Mouse (Mus musculus): ENCODE data around the gene Wfikkn2. TPM values are rescaled to one million over a fixed set of nuclear protein-coding genes. Genes with fewer than 3 reads are reported as not detected.

Gene Wfikkn2
- total RNA-seq (2015), result 0.52 TPM in 1 of 2 replicates, not detected in the other
- 0.21 and 0.27 TPM in 2 replicates for total RNA-seq (2017)

DNA sequence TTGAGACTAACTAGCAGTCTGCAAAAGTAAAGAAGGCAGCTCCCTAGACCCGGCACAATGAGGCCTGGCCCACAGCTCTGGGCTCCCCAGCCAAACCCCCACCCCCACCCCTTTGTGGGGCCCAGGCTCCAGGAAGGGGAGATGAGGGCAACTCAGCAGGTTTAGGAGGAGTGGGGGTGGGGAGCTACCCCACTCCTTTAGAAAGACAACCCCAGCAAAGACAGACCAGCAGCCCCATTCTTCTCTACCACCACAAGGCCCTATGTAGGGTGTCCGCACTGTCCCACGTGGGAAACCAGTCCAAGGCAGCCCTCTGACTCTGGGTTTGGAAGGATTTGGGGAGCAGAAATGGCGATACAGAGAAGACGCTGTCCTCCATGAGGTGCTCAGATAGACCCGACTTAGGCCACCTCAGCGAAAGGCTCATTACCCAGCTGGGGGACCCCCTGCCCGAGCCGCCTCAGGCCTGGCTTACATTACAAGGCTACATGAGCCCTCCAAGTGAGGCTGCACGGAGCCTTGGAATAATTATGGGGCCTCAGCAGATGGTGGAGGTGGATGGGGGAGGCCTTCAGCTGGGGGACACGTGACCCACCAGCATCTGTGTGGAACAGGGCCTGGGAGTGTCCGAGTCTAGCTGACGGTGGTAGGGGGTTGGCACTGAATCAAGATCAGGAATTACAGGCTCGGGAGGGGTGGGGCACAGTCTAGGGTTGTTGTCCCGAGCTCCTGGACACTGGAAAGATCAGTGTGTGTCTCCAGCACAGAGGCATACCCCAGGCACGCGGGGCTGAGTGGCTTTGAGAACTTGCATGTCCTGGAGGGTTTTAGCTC lies at the start of gene Wfikkn2:
TSS of gene Wfikkn2 (minus strand) at position 51 of the 834 bp plus-strand sequence.
- ATAC-seq (replicated peaks; ENCODE audit: poor library complexity), result no peak

DNA sequence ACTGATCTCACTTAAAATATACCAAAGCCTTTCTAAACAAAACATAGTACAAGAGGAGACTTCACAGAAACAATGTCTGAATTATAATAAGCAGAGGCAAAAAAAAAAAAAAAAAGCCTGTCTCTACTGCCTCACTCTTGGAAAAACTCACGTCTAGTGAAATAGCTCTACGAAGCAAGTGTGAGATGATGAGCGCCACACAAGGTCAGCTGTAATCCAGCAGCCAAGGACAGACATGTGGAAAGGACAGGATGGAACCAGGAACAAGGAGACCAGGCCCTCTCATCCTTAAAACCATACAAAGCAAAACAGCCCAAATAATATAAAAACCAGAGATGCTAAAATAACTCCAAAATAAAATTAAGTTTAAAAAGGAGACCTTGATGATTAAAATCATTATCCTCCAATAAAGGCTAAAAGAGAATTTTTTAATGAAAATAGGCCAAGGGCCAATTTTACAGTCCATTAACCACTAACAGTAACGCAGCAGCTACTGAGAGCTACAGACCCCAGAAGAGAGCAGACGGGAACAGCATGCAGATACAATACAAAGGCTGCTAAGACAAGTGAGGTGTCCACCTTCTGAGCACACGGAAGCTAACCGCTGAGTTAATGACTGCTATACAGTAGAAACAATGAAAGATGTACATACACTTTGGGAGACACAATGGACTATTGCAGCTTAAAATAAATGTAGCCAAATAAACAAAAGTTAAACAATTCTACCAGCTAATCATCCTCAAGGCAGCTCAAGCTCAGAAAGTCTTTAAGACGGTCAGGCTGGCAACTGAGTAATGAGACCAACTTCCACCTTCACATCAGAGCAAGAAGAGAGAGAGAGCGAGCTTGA lies 49.4 kb upstream of the Wfikkn2 start:
- no peak for ATAC-seq (replicated peaks; ENCODE audit: poor library complexity)

DNA sequence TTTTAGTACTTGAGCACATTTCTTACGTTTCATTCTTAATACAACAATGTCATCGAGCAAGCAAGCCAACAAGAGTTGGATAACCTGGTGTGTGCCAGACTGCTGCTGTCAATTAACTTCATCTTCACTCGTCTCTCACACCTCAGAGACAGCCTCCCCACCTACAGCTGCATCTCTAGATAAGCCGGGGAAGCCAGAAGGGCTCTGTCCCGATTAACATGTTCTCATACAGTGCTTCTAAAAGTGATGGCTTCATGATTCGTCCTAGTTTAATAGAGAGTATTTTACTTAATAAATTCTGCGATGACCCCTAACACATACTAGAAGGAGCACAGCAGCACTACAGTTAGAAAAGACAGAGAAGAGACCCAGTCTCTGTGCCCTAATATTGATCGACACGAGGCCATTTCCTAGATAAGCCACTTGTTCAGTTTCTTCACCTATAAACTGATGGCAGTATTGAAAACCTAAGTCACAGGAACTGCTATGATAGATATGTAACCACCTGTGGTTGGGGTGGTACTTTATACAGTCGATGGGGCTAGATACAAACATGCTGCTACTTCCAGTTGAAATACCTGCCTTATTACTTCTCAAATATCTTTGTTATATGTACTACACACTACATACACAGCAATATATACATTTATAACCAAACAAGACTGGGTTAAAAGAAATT lies 44.4 kb upstream of the Wfikkn2 start:
- ATAC-seq (replicated peaks; ENCODE audit: poor library complexity), result peak; percentile 80

DNA sequence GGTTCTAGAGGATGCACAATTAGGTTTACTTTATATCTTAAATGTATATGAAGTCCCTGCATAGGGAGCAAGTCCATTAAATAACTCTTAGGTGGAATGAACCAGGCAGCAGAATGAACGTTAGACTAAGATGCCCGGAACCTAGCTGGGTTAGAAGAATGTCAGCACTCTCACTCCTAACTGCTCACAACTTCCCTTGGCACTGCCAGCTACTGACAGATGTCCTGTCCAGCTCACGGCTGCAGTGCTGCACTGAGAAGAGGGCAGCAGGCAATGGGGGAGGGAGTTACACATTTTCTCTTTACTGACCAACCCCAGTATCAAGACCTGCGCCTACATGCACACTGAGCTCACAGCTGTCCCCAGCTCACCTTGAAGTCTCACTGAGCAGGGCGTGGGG lies 41.3 kb upstream of the Wfikkn2 start:
- no peak for ATAC-seq (replicated peaks; ENCODE audit: poor library complexity)

DNA sequence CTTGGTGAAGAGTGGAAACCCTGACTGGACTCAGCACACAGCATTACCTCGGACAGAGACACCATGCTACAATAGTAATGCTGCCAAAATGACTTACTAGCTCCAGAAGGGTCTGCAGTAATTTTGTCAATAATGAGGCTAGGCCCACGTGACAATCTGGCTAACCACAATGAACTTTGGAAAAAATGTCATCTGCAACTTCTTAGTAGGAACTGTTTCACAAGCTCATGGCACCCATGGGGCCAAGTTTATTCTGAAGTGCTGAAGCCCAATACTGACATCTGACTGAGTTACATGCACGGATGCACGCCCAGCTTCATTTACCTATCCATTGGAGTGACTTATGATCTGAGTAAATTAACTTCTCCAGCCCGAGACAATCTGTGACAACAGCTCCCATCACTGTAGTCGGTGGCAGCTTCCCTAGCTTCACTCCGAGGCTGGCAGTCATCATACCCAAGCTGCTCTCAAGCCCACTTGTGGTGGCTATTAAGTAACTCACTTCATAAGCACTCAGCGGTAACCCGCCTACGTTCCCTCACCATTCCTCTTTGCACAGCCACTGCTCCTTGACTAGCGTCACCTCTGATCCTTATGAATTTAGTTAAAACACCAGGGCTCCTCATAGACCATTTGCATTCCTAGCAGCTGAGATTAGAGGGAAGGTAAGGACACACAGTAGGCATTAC lies 40.2 kb upstream of the Wfikkn2 start:
- ATAC-seq (replicated peaks; ENCODE audit: poor library complexity), result 0 out of 2 replicates have a peak, but pooled peaks have one; percentile 9

DNA sequence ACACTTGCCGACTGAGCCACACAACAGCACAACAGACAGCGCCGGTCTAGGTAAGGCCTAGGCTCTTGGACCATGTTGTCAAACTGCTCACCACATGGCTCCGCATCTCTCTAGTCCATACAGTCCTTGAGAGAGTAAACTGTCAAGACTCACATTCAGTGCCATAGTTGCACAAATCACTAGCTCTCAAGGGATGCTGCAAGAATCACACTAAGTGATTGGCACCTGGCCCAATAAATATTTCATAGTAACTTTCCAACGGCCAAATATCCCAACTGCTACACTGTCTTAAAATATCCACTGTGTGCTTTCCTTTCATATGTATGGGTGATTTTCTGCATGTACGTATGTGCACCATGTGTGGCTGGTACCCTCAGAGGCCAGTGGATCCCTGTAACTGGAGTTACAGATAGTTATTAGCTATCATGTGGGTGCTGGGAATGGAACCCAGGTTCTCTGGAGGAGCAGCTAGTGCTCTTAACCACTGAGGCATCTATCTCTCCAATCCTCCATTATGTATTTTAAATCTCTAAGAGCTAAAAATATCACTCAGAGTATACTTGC lies 37.8 kb upstream of the Wfikkn2 start:
- no peak for ATAC-seq (replicated peaks; ENCODE audit: poor library complexity)

DNA sequence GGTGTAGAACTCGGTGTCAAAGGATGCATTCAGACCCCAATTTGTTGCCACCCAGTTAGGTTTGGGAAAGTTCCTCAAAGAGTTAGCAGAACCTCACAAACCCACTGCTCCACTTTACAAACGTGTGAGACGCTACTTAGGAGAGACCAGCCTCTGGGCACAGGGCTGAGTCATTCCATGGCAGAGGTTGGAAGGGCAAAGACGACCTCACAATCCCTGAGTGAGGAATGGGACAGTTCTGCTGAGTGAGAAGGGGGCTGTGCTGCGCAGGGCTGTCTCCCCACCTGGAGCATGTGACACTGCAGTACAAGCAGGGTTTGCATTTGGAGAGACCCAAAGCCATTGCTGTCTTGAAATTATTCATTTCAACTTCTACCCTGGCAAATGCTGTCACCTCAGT lies 36.5 kb upstream of the Wfikkn2 start:
- ATAC-seq (replicated peaks; ENCODE audit: poor library complexity), result no peak

DNA sequence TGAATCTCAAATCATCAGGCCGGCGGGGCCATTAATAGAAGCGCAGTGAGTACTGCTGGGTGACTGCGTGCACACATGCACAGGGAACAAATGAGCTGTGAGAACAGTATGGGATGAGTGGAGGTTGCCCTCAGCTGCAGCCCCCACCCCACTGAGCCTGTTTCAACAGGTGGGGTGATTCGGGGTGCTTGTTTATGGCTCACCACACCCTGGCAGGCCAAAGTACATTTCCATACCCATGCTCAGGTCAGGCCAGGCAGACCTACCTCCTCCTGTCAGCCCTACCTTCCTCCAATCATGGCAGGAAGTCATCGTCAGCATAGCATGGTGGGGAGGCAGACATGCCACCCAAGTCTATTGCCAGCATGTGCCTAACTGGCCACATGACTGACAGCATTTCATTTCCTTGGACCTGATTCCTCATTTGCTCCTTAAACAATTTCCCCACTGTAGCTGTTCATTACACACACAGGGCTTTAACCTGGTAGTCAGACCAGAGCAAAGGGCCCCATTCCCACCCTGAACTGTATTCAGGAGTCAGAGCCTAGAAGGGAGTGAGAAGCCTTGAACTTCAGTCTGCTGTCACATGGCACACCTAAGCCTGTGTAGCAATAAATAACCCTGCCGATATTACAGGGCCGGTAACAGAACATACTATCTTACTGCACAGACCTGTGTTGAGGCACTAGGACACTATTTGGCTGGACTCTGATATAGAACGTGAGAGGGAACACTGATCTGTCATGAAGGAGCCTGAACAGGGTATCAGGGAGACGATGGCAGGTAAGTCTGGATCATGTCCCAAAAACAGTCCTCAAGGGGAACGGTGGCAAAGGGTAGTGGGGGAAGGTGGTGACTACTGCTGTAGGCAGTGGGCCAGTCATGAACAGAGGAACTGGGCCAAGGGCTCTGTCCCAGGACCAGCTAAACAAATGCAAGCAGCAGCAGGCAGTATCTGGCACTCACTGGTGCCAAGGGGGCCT lies 35.7 kb upstream of the Wfikkn2 start, which contains the start of gene Gm21885:
TSS of gene Gm21885 (plus strand) at position 675 of the 983 bp plus-strand sequence.
- ATAC-seq (replicated peaks; ENCODE audit: poor library complexity), result peak; percentile 15; the same call in 1 of the 2 replicates

DNA sequence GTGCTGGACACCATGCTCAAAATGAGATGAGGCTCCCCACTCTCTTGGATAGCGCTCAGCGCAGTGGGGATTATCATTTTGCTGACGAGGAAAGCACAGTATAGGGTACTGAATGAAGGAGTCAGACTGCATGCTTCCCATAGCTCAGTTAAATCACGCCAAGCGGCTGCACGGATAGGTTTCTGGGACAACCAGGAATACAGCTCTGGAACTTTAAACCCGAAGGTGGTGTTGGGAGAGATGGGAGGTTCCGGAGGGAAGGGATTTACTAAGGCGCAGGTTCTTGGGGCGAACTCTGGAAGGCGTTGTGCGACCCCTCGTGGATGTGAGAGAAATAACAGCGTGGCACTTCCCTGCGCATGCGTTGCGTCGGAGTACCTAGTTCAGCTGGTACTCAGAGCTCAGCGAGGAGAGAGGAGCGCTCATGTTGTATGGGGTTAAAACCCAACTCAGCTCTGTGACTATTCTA lies 31.1 kb upstream of the Wfikkn2 start:
- peak; percentile 82 for ATAC-seq (replicated peaks; ENCODE audit: poor library complexity)

DNA sequence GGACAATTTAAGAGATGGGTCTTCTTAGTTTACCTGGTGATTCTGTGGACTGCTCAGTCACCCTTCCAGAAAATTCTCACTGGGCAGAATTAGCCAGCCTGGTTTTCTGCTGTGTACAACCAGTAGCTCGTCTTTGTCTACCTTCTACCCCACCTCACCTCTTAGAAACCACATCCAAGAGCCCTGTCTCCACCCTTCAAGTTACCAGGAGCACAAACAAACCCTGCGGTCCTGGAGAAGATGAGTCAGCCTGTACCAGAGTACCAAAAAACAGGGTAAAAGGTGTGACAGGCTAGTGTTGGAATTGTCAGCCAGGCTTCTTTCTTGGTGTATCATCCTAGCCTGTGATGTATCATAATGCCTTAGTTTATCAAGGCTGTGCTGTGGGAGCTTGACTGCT lies 29.9 kb upstream of the Wfikkn2 start:
- no peak for ATAC-seq (replicated peaks; ENCODE audit: poor library complexity)

DNA sequence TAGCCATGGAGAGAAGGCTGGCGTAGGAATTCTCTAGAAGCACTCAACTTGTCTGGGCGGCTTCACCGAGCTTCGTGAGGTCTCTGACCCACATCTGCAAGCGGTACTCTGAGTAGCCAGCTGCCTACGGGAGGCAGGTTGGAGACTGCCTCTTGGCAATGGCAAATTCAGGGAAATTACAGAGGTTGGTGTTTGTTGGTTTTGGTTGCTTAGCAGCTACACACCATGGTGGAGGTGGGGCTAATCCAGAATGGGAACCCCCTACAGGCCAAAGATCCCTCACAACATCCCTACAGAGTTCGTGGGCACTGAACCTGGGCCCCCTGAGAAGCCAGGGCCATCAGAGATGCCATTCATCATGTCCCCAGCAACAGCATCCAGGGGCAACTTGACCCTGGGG lies 29.4 kb upstream of the Wfikkn2 start:
- no peak for ATAC-seq (replicated peaks; ENCODE audit: poor library complexity)

DNA sequence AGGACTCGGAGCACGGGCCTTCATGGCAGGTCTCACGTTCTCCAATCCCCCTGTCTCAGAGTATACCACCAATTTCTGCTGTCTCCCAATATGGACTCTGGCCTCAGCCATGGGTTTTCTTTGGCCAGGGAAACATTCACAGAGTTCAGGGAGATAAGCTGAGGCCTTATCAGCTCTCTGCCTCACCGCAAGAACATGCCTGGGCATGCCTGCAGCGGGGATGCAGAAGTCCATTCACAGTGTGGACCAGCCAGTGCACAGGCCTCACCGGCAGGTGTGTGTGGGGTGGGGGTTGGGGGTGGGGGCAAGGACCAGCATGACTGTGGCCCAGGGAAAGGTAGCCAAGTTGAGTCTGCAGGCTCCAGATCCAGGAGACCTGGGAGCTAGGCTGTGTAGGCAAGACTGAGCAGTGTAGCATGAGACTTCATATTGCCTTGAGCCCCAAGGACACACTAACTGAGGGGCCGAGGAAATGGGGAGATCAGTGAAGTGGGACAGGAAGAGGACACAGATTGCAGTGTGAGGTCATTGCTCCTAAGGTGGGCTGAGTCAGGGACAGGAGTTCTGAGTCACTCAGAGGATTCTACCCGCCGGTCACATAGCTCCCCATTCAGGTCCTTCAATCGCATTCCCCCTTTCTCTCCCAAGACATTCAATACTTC lies 28.5 kb upstream of the Wfikkn2 start:
- peak; percentile 59 for ATAC-seq (replicated peaks; ENCODE audit: poor library complexity)

DNA sequence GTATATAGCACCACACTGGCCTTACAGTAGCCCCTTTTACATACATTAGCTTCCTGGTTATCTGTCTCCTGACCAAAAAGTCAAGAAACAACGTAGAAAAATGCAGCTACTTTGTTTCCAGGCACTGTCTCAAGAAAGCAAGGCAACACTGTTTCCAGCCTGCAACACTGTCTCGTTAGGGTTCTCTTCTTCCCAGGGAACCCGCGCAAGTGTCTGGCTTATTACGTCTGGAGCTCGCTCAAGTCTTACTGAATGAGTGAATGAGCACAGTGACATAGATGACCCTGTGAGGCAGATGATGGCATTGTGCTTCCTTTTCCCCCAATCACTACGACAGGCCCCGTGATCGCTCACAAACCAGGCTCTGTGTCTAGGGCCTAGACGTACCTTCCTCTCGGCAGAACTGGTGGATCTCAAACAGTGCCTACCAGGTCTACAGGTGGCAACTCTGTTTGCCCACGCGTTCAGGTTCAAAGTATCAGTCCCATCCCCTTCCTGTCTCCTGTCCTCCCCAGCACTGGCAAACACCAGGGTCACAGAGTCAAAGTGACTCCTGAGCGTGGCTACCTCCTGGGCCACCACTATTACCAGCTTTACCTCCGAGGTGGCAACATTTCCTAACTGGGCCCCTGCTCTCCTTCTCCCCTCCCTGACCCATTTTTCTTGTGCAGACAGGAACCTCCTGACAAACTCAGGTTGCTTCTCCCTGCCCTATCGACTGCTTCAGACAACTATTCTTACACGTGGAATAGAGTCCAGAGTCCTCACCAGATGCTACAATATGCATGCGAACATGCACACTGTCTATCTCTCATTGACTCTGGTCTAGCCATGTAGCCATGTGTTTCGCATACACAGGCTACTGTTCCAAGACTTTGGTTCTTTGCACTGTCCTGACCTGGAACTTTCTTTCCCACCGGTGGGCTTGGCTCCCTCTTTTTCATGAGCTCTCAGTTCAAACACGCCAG lies 27.4 kb upstream of the Wfikkn2 start:
- ATAC-seq (replicated peaks; ENCODE audit: poor library complexity), result no peak

DNA sequence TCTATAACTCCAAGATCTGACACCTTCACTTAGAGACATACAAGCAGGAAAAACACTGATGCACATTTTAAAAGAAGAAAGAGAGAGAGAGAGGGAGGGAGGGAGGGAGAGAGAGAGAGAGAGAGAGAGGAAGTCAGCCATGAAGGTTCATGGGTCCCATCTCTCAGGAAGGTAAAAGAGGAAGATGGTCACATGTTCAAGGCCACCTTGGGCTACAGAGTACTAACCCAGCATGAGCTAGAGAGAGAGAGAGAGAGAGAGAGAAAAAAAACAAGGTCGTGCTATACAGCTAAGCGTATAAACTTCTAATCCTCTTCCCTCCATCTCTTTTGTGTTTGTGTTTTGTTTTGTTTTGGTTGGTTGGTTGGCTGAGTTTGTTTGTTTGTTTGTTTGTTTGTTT lies 25.2 kb upstream of the Wfikkn2 start:
- no peak for ATAC-seq (replicated peaks; ENCODE audit: poor library complexity)

DNA sequence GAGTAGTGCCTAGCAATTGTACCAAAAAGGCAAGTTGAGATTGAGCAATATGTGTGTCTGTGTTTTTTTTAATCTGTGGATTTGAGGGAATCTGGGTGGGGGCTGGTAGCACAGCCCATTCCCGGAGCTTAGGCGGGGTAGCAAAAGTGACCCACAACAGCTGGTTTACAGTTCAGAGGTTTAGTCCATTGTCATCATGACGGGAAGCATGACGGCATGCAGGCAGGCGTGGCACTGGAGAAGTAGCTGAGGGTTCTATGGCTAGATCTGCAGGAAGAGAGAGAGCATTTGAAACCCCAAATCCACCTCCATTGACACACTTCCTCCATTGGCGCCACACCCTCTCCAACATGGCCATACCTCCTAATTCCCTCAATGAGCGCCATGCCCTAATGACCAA lies 24.1 kb upstream of the Wfikkn2 start:
- ATAC-seq (replicated peaks; ENCODE audit: poor library complexity), result no peak

DNA sequence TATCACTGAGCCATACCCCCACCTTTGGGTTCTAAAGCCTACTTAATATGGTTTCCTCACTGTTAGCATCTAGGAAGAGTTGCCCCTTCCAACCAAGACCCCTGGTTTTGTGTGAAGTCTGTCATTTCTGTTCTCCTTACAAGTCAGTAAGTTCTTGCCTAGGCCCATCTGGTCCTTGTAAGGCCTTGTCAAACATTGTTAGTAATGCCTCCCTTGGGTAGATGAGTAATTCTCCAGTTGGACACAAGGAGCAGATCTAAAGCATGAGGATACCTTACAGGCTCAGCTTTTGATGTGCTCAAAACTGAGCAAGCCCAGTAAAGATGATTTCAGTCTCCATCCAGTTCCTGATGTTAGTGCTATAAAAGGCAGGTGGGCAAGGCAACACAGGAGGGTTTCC lies 23.0 kb upstream of the Wfikkn2 start:
- ATAC-seq (replicated peaks; ENCODE audit: poor library complexity), result no peak

DNA sequence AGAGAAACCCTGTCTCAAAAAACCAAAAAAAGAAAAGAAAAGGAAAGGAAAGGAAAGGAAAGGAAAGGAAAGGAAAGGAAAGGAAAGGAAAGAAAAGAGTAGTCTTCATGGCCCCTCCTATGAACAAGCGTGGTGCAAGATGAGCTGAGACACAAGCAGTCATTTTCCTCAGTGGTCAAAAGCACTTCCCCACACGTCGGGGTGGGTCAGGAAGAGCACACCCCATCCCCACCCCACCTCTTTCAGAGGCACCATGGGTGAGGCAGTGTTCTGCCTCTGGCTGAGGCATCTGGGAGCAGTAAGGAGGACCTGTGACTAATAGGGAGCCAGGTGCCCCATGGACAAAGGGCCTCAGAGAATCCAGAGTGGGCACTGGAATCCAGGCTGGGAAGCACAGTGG lies 20.4 kb upstream of the Wfikkn2 start:
- ATAC-seq (replicated peaks; ENCODE audit: poor library complexity), result 0 out of 2 replicates have a peak, but pooled peaks have one; percentile 23

Measured in megakaryocyte progenitor cell, adult 5-6 weeks (primary cell).